Mouse (Mus musculus) heart, postnatal 25 days (tissue): ENCODE measurements around the gene Comtd1. TPM values are rescaled to one million over a fixed set of nuclear protein-coding genes. Genes with fewer than 3 reads are reported as not detected.

Experiments used
- DNase-seq: peaks from one replicate; pipeline ENCODE4 v3.0.0; 2022; ENCODE audit warnings: low spot score
- intact Hi-C: fragments of 180-260 bp; cut with DNase I; formaldehyde crosslinking; loops from one replicate; pipeline ENCODE4 v1.15.1; 2025
- total RNA-seq, 2 experiments: library from RNA; stranded (reverse); gene quantifications; 2 replicates each; pipeline ENCODE4 v1.2.3; 2021

Comtd1 gene
- total RNA-seq, result 1 to 10 TPM; 7.5 to 9.5 TPM

- intact Hi-C loops, result loop anchor here (1.0 to 10.0 kb wide), 4 partner anchors 16 to 344 kb away; partner anchors contain the start of genes Dusp13 and Samd8
Observed at GRCm38 (mm10) chr14:21848166-21849154, at the start of gene Comtd1. Gene Comtd1 (minus strand): TSS chr14:21848977.

GRCm38 (mm10) chr14:21892341-21892659 lies 43.5 kb upstream of the Comtd1 start:
- DNase-seq, result no peak
- intact Hi-C loops, result no loop called here

More at GRCm38 (mm10) chr14:21848166-21849154, at the start of gene Comtd1:
- DNase-seq, result peak; percentile 88

GRCm38 (mm10) chr14:21891581-21892340 lies 43.0 kb upstream of the Comtd1 start:
- intact Hi-C loops, result no loop called here
- no peak for DNase-seq

- no peak for DNase-seq
- intact Hi-C loops, result no loop called here
Observed at GRCm38 (mm10) chr14:21890430-21890829, 41.7 kb upstream of the Comtd1 start.

- intact Hi-C loops, result no loop called here
- no peak for DNase-seq
Observed at GRCm38 (mm10) chr14:21866816-21867215, 18.0 kb upstream of the Comtd1 start.

- intact Hi-C loops, result no loop called here
- DNase-seq, result no peak
Observed at GRCm38 (mm10) chr14:21866291-21866690, 17.5 kb upstream of the Comtd1 start.

- DNase-seq, result no peak
- intact Hi-C loops, result no loop called here
Observed at GRCm38 (mm10) chr14:21856886-21857285, 8.1 kb upstream of the Comtd1 start.

GRCm38 (mm10) chr14:21855961-21856360 lies 7.2 kb upstream of the Comtd1 start:
- no peak for DNase-seq
- intact Hi-C loops, result no loop called here

GRCm38 (mm10) chr14:21854271-21854670 lies 5.5 kb upstream of the Comtd1 start:
- DNase-seq, result no peak
- intact Hi-C loops, result no loop called here

- DNase-seq, result peak; percentile 27
- intact Hi-C loops, result no loop called here
Observed at GRCm38 (mm10) chr14:21853456-21854109, 4.8 kb upstream of the Comtd1 start.

GRCm38 (mm10) chr14:21851996-21852791 lies 3.4 kb upstream of the Comtd1 start:
- peak; percentile 44 for DNase-seq
- intact Hi-C loops, result no loop called here

- no peak for DNase-seq
- intact Hi-C loops, result no loop called here
Observed at GRCm38 (mm10) chr14:21850419-21851127, 1.8 kb upstream of the Comtd1 start.

GRCm38 (mm10) chr14:21849524-21850418 lies 994 bp upstream of the Comtd1 start:
- DNase-seq, result no peak
- intact Hi-C loops, result loop anchor here (1.0 to 10.0 kb wide), 4 partner anchors 17 to 345 kb away; partner anchors contain the start of genes Dusp13 and Samd8

- intact Hi-C loops, result loop anchor here (2.0 to 10.0 kb wide), 3 partner anchors 15 to 343 kb away; partner anchors contain the start of genes Dusp13 and Samd8
Observed at GRCm38 (mm10) chr14:21847381-21848165, 1.2 kb downstream of the Comtd1 start.

GRCm38 (mm10) chr14:21846827-21847380 lies 1.9 kb downstream of the Comtd1 start:
- no peak for DNase-seq
- intact Hi-C loops, result loop anchor here (10.0 kb wide), 1 partner anchor 342 kb away; no protein-coding TSS in a partner anchor

More at GRCm38 (mm10) chr14:21847381-21848165, 1.2 kb downstream of the Comtd1 start:
- no peak for DNase-seq

- intact Hi-C loops, result loop anchor here (10.0 kb wide), 1 partner anchor 338 kb away; no protein-coding TSS in a partner anchor
- no peak for DNase-seq
Observed at GRCm38 (mm10) chr14:21843263-21843662, 5.5 kb downstream of the Comtd1 start.
